Mouse (Mus musculus) CD4-positive, CD25-positive, alpha-beta regulatory T cell, adult 4 months (primary cell): Measurements from ENCODE around the gene Pcsk5. TPM values are rescaled to one million over a fixed set of nuclear protein-coding genes. Genes with fewer than 3 reads are reported as not detected.

Experiments
- ATAC-seq: one replicate; pipeline ENCODE4 v1.8.0; 2017
- polyA plus RNA-seq, 2 experiments: library from polyadenylated mRNA; unstranded; fragments of 100-300 nt; shearing (Covaris generic); gene quantifications; one replicate each; pipeline ENCODE4 v1.2.1; 2017

Gene Pcsk5
- polyA plus RNA-seq, 2 experiments from 2014 or later: not detected

- no peak for ATAC-seq
Observed at GRCm38 (mm10) chr19:17392866-17393265, 444.6 kb downstream of the Pcsk5 start.

- ATAC-seq: peak; percentile 59
Observed at GRCm38 (mm10) chr19:17388404-17388803, 449.0 kb downstream of the Pcsk5 start.

DNA sequence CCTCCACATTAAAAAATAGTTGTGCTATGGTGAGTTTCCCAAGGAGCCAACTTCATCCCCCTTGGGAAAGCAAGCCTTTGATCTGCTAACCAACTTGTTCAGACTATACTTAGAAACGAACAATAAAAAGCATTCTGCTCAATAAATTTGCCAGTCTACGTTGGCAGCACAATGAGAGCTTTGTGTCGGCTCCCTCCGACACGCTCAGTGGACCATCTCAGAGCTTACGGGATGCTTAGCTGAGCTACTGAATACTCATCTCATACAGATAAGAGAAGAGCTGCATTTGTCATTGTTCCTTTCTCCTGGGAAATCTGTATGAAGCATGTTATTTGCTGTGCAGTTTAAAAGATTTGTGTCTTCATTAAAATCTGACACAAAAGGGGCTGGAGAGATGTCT lies 451.0 kb downstream of the Pcsk5 start:
- no peak for ATAC-seq

DNA sequence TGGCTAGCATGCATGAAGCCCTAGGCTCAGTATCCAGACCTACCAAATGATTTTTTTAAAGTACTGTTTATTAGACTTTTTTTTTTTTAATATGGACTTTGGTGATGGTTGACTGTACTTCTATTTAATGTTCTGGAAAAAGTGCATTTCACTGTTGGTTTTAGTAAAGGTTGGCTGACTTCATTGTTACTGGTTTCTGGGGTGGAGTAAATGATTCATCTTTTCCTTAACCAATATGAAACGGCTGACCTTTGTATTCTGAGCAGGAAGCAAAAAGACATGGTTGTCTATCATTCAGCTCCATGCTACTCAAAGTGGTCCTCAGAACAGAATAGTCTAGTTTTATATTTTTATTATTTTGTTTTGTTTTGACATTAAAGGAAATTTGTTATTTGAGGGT lies 452.0 kb downstream of the Pcsk5 start:
- peak; percentile 54 for ATAC-seq

- ATAC-seq: no peak
Observed at GRCm38 (mm10) chr19:17385022-17385421, 452.4 kb downstream of the Pcsk5 start.

DNA sequence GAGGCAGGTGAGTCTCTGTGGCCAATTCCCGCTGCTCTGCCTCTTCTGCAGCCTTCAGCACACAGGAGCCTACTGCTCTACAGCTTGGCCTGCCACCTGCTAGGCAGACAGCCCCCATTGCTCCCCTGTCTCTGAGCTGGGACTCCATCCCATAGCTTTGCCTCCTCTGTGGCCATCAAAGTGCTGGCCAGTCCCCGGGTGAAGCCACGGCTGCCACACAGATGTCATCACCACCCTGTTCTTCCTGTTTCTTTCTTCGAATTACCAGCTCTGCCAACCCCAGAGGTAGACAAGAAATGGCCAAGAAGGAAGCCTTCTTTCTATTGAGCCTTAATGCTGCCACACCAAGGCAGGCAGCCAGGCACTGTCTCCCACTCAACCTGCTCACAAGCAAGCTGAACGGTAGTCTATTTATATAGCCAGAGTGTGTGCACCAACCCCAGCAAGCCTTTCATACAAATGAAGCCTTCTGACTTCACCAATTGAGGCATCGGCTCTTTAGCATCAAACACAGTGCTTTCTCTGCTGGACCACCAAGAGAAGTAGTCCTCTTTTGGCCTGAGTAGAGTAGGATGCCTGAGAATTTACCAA lies 454.5 kb downstream of the Pcsk5 start:
- ATAC-seq: no peak
